Mouse (Mus musculus) urinary bladder, adult 18-20 months (tissue): ENCODE measurements around the gene Clrn3.

Experiments used
- DNase-seq, 2 experiments: peaks; one replicate each; pipeline ENCODE4 v3.0.0; 2022; ENCODE audit warnings: low spot score in 2 of 2, mixed read lengths in 2 of 2

The Clrn3 gene

DNA sequence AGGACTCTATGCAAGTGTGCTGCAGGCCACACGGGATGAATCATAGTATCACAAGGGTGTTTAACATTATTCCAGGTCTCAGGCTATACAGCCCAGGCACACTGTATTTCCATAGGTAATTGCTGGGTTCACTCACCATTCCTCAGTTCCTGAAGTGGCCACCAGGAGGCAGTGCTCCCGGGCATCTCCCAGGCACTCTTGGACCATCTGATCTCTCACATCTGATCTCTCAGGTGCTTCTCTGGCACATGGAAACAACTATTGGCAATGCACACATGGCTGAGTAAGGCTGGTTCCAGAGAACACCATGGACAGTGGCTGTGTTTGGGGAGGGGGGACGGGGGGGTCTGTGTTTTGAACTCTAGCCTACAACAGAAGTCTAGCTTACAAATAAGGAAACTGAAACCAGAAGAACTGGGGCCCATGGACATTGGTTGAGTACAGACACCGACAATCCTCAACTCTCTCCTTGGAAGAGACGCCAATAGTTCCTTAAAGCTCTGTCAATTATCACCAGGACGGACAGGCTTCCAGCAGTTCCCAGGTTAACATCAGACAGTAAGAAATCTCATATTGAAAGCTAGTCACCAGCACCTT, 40.1 kb downstream of the Clrn3 start:
- DNase-seq = no peak

DNA sequence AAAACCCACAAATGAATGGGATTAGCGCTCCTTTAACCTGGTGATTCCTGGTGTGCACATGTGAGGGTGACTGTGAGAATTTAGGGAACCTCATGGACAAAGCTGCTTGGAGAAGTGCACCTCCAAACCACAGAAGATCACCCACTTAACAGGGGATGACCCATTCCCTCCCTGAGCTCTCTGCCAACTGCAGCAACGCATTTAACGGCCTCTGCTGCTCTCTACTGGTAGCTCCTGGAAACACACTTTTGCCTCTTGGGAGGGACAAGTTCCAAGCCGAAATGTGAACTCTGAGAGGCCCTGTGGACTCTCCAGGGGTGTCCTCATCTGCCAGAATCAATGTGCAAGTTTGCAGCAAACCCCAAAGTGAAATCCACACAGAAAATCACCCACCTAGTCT, 41.0 kb downstream of the Clrn3 start:
- peak in 1 of 2 experiments; percentile 71 for DNase-seq

DNA sequence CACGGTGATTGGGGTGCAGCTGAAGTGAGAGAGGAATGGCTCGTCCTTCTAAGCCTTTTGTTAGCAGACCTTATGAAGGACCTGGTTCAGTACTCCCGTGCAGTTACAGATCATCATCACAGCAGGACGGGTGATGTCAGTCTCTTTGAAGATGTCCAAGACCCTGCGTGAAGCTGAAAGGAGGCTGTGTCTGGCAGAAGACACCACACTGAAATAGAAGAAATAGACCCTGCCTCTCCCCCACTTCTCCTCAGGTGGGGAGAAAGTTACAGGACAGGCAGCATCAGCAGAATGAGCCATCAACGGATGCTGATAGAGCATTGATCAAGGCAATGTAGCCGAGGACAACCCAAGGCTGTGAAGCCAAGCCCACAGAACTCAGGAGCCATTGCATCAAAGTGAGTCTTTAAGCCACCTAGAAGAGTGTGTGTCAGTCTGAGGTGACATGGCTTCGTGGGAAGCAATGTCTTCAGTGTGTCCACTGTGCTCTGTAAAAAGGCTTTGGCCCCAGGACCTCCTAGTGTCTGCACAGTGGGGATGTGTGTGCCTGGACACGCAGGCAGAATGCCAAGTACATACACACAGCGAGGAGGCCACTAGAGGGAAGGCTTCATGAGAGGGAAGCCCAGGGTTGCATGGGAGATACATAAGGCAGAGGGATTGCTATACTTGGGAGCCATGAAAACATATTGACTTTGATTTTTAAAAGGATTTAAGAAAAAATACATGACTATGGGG, 41.6 kb downstream of the Clrn3 start:
- DNase-seq = no peak

DNA sequence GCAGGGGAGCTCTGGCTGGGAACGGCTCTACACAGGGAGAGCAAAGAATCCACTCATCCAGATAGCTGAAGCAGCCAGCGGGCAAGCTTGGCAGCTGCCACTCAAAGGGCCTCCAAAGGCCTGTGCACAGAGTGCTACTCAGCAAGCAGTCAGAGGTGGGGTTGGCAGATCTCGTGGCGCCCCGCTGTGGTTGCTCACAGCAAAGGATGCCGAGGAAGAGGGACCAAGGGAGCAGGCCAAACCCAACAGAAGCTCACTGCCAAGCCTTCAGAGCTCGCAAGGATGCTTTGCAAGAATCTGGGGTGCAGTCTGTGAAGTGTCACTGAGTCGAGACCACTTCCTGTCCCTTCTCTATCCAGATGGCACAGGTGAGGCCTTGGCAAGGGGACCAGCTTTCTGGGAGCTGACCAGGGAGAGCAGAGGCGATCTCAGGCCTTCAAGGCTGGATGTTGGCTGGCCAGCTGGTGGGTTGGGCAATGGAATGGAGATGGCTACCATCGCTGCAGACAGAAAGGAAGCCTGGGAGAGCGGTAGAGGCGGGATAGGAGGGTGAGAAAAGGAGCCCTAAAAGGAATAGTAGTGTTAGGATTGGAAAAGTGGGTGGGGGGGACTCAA, 42.6 kb downstream of the Clrn3 start:
- no peak for DNase-seq

DNA sequence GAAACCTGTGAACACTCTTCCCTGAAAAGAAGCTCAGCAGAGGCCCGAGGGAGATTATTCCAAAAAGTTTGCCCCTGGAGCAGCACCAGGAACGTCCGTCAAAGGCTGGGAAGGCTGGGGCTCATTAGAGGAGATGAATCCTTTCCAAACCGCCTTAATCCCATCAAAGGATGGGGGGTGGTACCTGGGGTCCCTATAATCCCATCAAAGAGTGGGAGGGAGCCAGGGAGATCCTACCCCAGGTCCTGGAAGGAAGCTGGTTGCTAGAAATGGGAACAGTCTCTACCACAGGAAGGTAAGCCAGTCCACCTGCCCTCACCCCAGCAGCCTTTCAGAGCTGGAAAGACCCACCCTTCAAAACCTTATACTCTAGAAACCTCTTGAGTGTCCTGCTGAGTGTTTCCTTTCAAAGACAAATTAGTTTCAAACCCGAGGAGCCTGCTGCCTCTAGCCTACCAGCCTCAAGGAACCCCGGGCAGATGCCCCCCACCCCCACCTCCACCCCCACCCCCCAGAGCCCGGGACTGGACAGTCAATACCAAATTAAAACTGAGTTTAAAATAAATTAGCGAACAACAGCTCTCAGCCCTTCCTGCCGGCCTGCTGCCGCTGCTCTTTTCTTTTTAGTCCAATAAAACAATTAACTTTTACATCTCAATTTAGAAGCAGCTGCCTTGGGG, 43.2 kb downstream of the Clrn3 start:
- DNase-seq = no peak

DNA sequence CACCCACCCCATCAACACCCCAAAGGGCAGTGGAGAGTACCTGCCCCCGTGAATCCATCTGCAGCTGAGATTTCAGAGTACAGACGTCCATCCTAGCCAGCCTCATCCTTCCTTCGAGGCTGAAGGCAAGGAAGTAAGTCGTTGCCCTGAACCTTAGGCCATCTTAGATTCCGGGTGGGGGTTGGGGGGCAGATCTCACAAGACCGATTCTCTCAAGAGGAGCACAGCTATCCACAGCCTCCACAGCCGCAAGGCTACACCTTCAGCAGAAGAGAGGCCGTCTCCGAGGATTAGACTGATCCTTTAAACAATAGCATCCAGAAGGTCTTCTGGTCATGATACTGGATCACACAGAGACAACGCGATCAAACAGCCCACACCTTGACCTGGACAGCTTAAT, 44.1 kb downstream of the Clrn3 start:
- no peak for DNase-seq

DNA sequence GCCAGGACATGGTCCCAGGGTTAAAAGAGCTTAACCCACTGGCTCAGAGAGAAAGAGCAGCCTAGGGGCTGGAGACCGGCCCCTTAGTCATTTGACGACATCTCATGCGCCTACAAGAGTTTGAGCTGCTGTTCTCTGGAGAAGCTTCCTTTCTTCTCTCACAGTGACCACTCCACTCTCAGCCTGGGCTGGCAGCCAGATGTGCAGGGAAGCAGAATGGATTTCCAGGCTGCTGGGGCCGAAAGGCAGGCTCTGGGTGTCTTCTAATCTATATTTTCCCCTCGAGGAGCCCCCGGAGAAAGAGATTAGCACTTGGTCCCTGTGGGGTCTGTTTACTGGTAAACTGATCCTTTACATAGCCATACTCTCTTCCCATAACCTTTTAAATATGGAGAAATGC, 44.7 kb downstream of the Clrn3 start:
- no peak for DNase-seq

DNA sequence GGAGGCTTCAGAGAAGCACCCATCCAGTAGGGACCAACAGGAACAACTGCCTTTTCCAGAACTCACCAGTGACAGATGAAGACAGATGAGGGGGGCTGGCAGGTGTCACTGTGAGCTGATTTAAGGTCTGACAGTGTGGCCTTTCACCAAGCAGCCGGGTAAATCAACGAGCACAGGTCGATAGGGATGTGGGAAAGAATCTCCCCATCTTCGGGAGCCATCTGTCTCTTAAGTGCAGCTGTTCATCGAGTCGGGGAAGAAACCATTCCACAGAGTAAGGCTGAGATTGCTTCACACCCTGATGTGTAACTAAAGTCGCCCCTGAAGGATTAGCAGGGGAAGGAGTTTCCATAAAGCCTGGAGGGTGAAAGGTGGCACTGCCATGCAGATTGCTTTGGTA, 47.3 kb downstream of the Clrn3 start:
- DNase-seq = no peak

DNA sequence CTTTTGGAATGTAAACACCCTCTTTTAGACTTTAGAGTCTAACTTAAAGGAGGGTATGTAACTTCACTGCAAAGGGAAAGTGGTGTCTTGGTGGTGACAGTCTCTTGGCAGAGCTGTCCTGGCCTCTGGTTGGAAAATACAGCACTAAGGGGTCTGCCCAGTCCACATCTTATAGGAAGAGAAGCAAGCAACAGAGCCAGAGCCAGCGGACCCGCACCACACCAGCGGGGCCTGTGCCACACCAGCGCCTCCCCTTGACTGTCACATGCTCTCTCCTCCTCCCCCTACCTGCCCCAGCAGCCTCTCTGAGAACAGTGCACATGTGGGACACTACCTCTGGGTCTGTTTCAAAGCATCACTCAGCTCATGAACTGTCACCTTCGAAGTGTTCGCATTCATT, 48.5 kb downstream of the Clrn3 start:
- DNase-seq = no peak

DNA sequence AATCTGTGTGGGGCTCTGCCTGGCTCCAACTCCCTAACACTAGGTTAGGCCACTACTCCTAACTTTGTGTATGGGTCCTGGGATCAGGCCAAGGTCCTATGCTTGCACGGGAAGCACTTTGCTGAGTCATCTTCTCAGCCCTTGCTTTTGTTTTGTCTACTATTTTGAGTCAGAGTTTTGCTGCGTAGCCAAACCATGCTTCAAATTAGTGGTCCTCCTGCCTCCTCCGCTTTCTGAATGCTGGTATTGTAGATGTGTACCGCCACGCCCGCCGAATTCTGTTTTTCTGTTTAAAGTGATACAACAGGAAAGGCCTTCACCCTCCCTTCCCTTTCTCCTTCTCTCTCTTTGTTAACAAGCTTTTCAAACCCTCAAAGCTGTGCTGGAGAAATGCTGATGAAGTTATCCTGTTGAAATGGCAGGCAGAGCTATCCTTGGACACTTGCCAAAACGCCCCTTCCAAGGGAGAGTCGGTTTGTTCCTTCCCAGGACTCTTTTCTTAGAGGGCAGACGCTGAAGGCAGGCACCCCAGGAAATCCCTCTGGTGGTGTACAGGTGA, 49.1 kb downstream of the Clrn3 start:
- no peak for DNase-seq

DNA sequence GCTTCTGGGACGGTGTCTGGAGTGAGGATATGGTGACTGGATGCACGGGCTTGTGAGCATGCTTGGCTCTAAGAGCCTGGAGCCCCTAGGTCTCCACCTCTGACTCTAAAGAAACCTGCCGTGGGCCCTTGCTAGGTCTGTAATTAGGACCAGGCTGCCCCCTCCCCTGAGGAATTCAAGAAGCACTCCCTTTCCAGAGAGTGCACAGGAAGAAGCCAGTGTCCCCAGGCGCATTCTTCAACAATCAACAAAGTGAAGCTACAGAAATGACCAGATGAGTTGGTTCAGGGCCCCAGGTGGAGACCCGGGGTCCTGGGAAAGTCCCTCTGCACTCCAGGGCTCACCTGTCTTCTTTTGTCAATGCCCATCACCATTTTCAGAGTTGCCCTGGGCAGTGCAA, 51.2 kb downstream of the Clrn3 start:
- DNase-seq = no peak

DNA sequence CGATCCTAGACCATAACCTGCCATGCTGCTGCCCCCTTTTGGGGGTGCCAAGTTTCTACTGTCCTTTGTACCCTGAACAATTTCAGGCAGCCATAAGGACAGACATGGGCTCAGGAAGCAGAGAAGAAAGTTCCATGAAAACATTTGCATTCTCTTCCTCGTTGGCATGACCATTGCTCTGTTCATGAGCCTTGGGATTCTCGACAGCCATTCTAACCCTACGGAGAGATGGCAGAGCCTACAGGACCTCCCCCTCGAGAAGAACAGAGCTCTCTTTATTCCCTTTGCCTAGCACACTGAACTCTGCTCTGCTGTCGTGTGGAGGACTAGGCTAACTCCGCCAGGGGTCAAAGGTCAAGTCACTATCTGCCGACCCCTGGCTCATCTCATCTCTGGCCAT, 52.5 kb downstream of the Clrn3 start:
- no peak for DNase-seq

DNA sequence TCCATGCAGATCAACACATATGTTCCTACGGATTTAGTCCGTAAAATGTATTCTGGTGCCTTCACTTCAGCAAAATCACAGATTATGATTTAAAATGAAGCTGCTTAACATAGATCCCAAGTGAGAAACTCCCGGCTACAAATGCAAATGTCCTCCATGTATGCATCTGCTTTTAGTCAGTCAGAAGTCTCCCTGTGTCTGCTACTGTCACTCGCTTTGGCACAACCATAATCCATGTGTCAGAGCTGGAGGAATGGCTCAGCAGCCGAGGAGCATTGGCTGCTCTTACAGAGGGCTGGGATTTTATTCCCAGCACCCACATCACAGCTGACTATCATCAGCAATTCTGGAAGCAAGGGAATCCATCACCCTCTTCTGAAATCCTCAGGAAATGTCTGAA, 58.1 kb downstream of the Clrn3 start:
- DNase-seq = no peak

DNA sequence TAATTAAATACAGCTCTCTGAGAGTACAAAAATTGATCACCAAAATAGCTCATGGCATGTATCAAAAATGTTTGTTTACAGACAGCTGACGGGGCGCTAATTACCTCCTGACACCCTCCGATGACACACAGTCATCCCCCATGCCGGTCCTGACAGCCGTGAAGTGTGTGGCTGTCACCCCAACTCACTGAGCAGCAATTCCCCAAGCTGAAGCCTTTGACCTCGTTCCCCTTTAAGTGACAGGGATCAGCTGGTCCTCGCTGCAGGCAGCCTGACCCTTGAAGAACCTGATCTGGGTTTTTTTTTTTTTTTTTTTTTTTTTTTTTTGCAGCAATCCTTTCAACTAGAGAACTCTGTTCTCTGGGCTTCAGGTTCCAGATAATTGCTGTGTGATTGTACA, 59.8 kb downstream of the Clrn3 start:
- no peak for DNase-seq

DNA sequence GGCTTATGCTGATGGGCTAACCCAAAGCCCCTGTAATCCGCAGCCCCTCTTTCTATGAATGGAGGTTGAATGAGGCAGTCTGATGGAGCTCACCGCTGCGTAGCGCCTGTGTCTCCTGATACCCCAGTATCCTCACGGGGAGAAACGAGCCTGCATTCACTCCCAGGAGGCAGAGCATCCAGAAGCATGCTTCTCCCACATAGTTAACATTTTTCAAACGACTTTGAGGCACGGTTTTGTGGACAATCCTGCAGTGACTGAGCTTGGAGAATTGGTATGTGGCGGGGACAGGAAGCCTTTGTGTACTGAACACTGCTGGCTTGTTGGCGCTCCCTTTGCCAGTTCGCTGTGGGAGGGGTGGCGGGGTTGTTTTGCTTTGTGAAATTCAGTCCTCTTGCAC, 63.2 kb downstream of the Clrn3 start:
- no peak for DNase-seq

DNA sequence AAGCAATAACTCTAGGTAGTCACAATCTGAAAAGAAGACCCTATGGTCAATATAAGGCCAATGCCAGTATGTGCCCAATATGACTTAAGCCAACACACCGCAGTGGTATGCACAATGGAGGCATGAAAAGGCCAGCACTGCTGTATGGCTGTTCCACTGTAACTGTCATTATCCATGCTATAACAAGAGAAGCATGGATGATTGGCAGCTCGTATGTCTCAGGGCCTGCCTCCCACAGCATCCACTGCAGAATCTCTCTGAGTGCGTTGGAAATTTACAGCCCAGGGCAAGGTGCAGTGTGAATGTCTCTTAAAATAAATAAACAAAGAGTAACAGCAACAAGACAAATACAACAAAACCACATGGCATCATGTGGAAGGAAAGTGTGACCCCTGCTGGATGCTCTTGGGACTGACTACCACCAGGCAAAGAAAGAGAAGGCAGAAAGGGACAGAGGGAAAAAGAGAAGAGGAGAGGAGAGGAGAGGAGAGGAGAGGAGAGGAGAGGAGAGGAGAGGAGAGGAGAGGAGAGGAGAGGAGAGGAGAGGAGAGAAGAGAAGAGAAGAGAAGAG, 63.7 kb downstream of the Clrn3 start:
- DNase-seq = peak in 1 of 2 experiments; percentile 22
